ENCODE assay signal across 14 mouse cellular contexts in genomic region chr5:81610223-81610622, GRCm38 (mm10).
DNase-seq lines count a peak whose midpoint lies in the region; ATAC-seq and TF ChIP-seq lines count a peak whose summit lies in the region.
"Had no signal": no experiment of that assay in that cellular context is flagged by ENCODE, and none has a peak within 500 bp of the region (broad histone marks: within the 10 kb centered on the region; RNA-seq: fewer than 3 reads in every experiment).

No protein-coding gene starts in this region.

- peaks cover 3% of the 10 kb centered on the region; the same call in 1 of the 2 replicates for H3K4me1 ChIP-seq in forebrain, embryonic 16.5 days (replicated peaks; ENCODE audit: control insufficient read depth, insufficient read depth, low read length)
- H3K4me1 ChIP-seq in forebrain, embryonic 13.5 days = no peaks in the 10 kb centered on the region
- H3K4me1 ChIP-seq in midbrain, postnatal 0 days (ENCODE audit: insufficient read depth, low read length) = no peaks in the 10 kb centered on the region
- no peaks in the 10 kb centered on the region for H3K4me1 ChIP-seq in midbrain, embryonic 11.5 days (ENCODE audit: control insufficient read depth, insufficient read depth, low read length)
- H3K4me1 ChIP-seq in cerebellum, adult 2 months (ENCODE audit: control insufficient read depth, insufficient read depth, low read length) = peaks cover 5% of the 10 kb centered on the region; the same call in 1 of the 2 replicates
- H3K4me1 ChIP-seq: embryonic facial prominence, embryonic 15.5 days; kidney, embryonic 15.5 days; liver, embryonic 12.5 days had no signal

- H3K9me3 ChIP-seq in forebrain, embryonic 16.5 days (ENCODE audit: control insufficient read depth, low read length) = no peaks in the 10 kb centered on the region
- no peaks in the 10 kb centered on the region for H3K9me3 ChIP-seq in forebrain, embryonic 13.5 days (replicated peaks)
- H3K9me3 ChIP-seq in midbrain, postnatal 0 days (ENCODE audit: low read length) = no peaks in the 10 kb centered on the region
- H3K9me3 ChIP-seq in midbrain, embryonic 11.5 days (ENCODE audit: control insufficient read depth, low read length) = no peaks in the 10 kb centered on the region
- H3K9me3 ChIP-seq: embryonic facial prominence, embryonic 15.5 days; kidney, embryonic 15.5 days; liver, embryonic 12.5 days had no signal

- DNase-seq in midbrain, postnatal 0 days (ENCODE audit: low spot score) = peak; percentile 69
- DNase-seq in midbrain, embryonic 11.5 days (ENCODE audit: low spot score, missing footprints) = no peak
- DNase-seq in cerebellum, adult 2 months = peak; percentile 26 to 56
- DNase-seq in layer of hippocampus, adult 9-11 months = peak; percentile 45
- DNase-seq in spleen, postnatal 14 days (ENCODE audit: low spot score in 2 of 2) = no peak
- DNase-seq: gastrocnemius, postnatal 14 days; lung, postnatal 4 days; thymus, postnatal 4 days had no signal

- H3K4me2 ChIP-seq in forebrain, embryonic 16.5 days (ENCODE audit: low read length) = no peak overlapping the region
- H3K4me2 ChIP-seq in forebrain, embryonic 13.5 days = no peak overlapping the region
- H3K4me2 ChIP-seq in midbrain, postnatal 0 days (ENCODE audit: low read depth, low read length, poor library complexity, severe bottlenecking) = no peak overlapping the region
- no peak overlapping the region for H3K4me2 ChIP-seq in midbrain, embryonic 11.5 days
- H3K4me2 ChIP-seq: embryonic facial prominence, embryonic 15.5 days; kidney, embryonic 15.5 days; liver, embryonic 12.5 days had no signal

- no peak for TF ChIP-seq CTCF in midbrain, postnatal 0 days (IDR thresholded peaks at IDR 0.05)
- no peak for TF ChIP-seq CTCF in cerebellum, adult 2 months (IDR thresholded peaks at IDR 0.05; ENCODE audit: borderline replicate concordance, insufficient read depth, low read depth, low read length)

- no peak overlapping the region for H3K9ac ChIP-seq in forebrain, embryonic 16.5 days (replicated peaks; ENCODE audit: low read depth, low read length)
- no peak overlapping the region for H3K9ac ChIP-seq in forebrain, embryonic 13.5 days
- no peak overlapping the region for H3K9ac ChIP-seq in midbrain, postnatal 0 days (replicated peaks; ENCODE audit: low read length, poor library complexity, severe bottlenecking)
- no peak overlapping the region for H3K9ac ChIP-seq in midbrain, embryonic 11.5 days (ENCODE audit: low read length)
- H3K9ac ChIP-seq: embryonic facial prominence, embryonic 15.5 days; kidney, embryonic 15.5 days; liver, embryonic 12.5 days had no signal

- TF ChIP-seq POLR2A in cerebellum, adult 2 months (IDR thresholded peaks at IDR 0.05; ENCODE audit: borderline replicate concordance, insufficient read depth, low read length) = no peak

- 64% methylated on average over 5 of the region's 5 CpGs for WGBS in forebrain, embryonic 16.5 days
- WGBS in forebrain, embryonic 13.5 days = 77% methylated on average over 5 of the region's 5 CpGs
- WGBS in midbrain, postnatal 0 days = 62% methylated on average over 5 of the region's 5 CpGs
- 86% methylated on average over 5 of the region's 5 CpGs for WGBS in midbrain, embryonic 11.5 days
- 10% methylated on average over 5 of the region's 5 CpGs for WGBS in cerebellum, adult 2 months

- no peak overlapping the region for H3K4me3 ChIP-seq in forebrain, embryonic 16.5 days (replicated peaks; ENCODE audit: low read length)
- no peak overlapping the region for H3K4me3 ChIP-seq in forebrain, embryonic 13.5 days
- no peak overlapping the region for H3K4me3 ChIP-seq in midbrain, postnatal 0 days (ENCODE audit: low read depth, low read length)
- no peak overlapping the region for H3K4me3 ChIP-seq in midbrain, embryonic 11.5 days (ENCODE audit: low read depth, low read length)
- H3K4me3 ChIP-seq in cerebellum, adult 2 months (replicated peaks; ENCODE audit: insufficient read depth, low read depth, low read length) = no peak overlapping the region
- H3K4me3 ChIP-seq: embryonic facial prominence, embryonic 15.5 days; kidney, embryonic 15.5 days; liver, embryonic 12.5 days had no signal

- no peak overlapping the region for H3K27ac ChIP-seq in forebrain, embryonic 16.5 days (ENCODE audit: low read length)
- no peak overlapping the region for H3K27ac ChIP-seq in forebrain, embryonic 13.5 days
- no peak overlapping the region for H3K27ac ChIP-seq in midbrain, postnatal 0 days (ENCODE audit: low read depth, low read length)
- no peak overlapping the region for H3K27ac ChIP-seq in midbrain, embryonic 11.5 days (ENCODE audit: low read depth, low read length)
- H3K27ac ChIP-seq in cerebellum, adult 2 months (ENCODE audit: insufficient read depth, low read length) = no peak overlapping the region
- H3K27ac ChIP-seq: embryonic facial prominence, embryonic 15.5 days; kidney, embryonic 15.5 days; liver, embryonic 12.5 days had no signal

- H3K36me3 ChIP-seq in forebrain, embryonic 16.5 days (ENCODE audit: control insufficient read depth, insufficient read depth) = no peaks in the 10 kb centered on the region
- no peaks in the 10 kb centered on the region for H3K36me3 ChIP-seq in forebrain, embryonic 13.5 days (ENCODE audit: poor library complexity, severe bottlenecking)
- H3K36me3 ChIP-seq in midbrain, postnatal 0 days (ENCODE audit: insufficient read depth, low read length) = no peaks in the 10 kb centered on the region
- H3K36me3 ChIP-seq in midbrain, embryonic 11.5 days (ENCODE audit: control insufficient read depth, insufficient read depth, low read length) = no peaks in the 10 kb centered on the region
- H3K36me3 ChIP-seq: embryonic facial prominence, embryonic 15.5 days; kidney, embryonic 15.5 days; liver, embryonic 12.5 days had no signal

- H3K27me3 ChIP-seq in forebrain, embryonic 16.5 days (replicated peaks; ENCODE audit: control insufficient read depth, insufficient read depth, low read length) = no peaks in the 10 kb centered on the region
- H3K27me3 ChIP-seq in forebrain, embryonic 13.5 days = no peaks in the 10 kb centered on the region
- H3K27me3 ChIP-seq in midbrain, postnatal 0 days (ENCODE audit: insufficient read depth, low read length) = no peaks in the 10 kb centered on the region
- H3K27me3 ChIP-seq in midbrain, embryonic 11.5 days (ENCODE audit: control insufficient read depth, insufficient read depth, low read length) = no peaks in the 10 kb centered on the region
- no peaks in the 10 kb centered on the region for H3K27me3 ChIP-seq in cerebellum, adult 2 months (ENCODE audit: control insufficient read depth, insufficient read depth, low read length)
- H3K27me3 ChIP-seq: embryonic facial prominence, embryonic 15.5 days; kidney, embryonic 15.5 days; liver, embryonic 12.5 days had no signal

- peak; percentile 62 for ATAC-seq in forebrain, embryonic 16.5 days
- no peak for ATAC-seq in forebrain, embryonic 13.5 days
- no peak for ATAC-seq in midbrain, postnatal 0 days (ENCODE audit: low FRiP score)
- no peak for ATAC-seq in midbrain, embryonic 11.5 days (ENCODE audit: low FRiP score)
- no peak for ATAC-seq in megakaryocyte-erythroid progenitor cell, adult 5-6 weeks (replicated peaks; ENCODE audit: low FRiP score, low TSS enrichment, poor library complexity, severe bottlenecking)
- ATAC-seq: liver, embryonic 12.5 days had no signal

Comparison
In these comparisons a context has a peak if more than half of its experiments do, and no peak if none do; other contexts are left out.
1. DNase-seq: peak in midbrain, postnatal 0 days (single experiment), cerebellum, adult 2 months (2 of 2) and layer of hippocampus, adult 9-11 months (single experiment); none in midbrain, embryonic 11.5 days (single experiment) and spleen, postnatal 14 days (0 of 2).